Mouse (Mus musculus) retina, embryonic 14.5 days (tissue): ENCODE data around the gene Napb.
A peak's percentile ranks its signal among the peaks of the same experiment; 100 is the strongest.
"Not testable (repeated sequence)": the region's sequence is repeated elsewhere in the genome, so short reads cannot be mapped to it uniquely, and the experiment has no call there.

Experiments used
- DNase-seq: peaks from one replicate; pipeline ENCODE4 v3.0.0-alpha.2; 2015; ENCODE audit warnings: low spot score

The Napb gene

GRCm38 (mm10) chr2:148732327-148733000, at the start of gene Napb:
Gene Napb, minus strand, starts transcription at chr2:148732467.
- DNase-seq: peak; percentile 92

- no peak for DNase-seq
These were observed 49.4 kb upstream of the Napb start, which contains the start of gene 8030411F24Rik for GRCm38 (mm10) chr2:148781709-148782108. Gene 8030411F24Rik, plus strand, starts transcription at chr2:148782009.

- not testable (repeated sequence) for DNase-seq
These were observed 39.1 kb upstream of the Napb start, which contains the start of gene Cst11 for GRCm38 (mm10) chr2:148771397-148771796. Gene Cst11, minus strand, starts transcription at chr2:148771497.

GRCm38 (mm10) chr2:148763648-148764388, 31.6 kb upstream of the Napb start:
- no peak for DNase-seq

- DNase-seq: no peak
These were observed 22.1 kb upstream of the Napb start for GRCm38 (mm10) chr2:148754310-148754846.

- DNase-seq: peak; percentile 93
These were observed 19.9 kb upstream of the Napb start for GRCm38 (mm10) chr2:148751893-148752813.

GRCm38 (mm10) chr2:148750058-148750457, 17.8 kb upstream of the Napb start, which contains the start of gene Cstl1:
Gene Cstl1, plus strand, starts transcription at chr2:148750358.
- no peak for DNase-seq

GRCm38 (mm10) chr2:148743846-148744407, 11.7 kb upstream of the Napb start:
- DNase-seq: no peak

GRCm38 (mm10) chr2:148743001-148743400, 10.7 kb upstream of the Napb start:
- DNase-seq: no peak

GRCm38 (mm10) chr2:148731614-148732326, 497 bp downstream of the Napb start:
- DNase-seq: peak; percentile 37

GRCm38 (mm10) chr2:148719271-148719995, 12.8 kb downstream of the Napb start:
- no peak for DNase-seq

GRCm38 (mm10) chr2:148717072-148717471, 15.2 kb downstream of the Napb start:
- DNase-seq: no peak

GRCm38 (mm10) chr2:148712326-148712725, 19.9 kb downstream of the Napb start:
- no peak for DNase-seq

- DNase-seq: no peak
These were observed 25.1 kb downstream of the Napb start for GRCm38 (mm10) chr2:148707202-148707530.

GRCm38 (mm10) chr2:148706409-148707201, 25.7 kb downstream of the Napb start:
- DNase-seq: peak; percentile 75

GRCm38 (mm10) chr2:148698571-148698970, 33.7 kb downstream of the Napb start:
- no peak for DNase-seq

GRCm38 (mm10) chr2:148690781-148691180, 41.5 kb downstream of the Napb start:
- no peak for DNase-seq

- no peak for DNase-seq
These were observed 42.0 kb downstream of the Napb start for GRCm38 (mm10) chr2:148690291-148690690.

- DNase-seq: no peak
These were observed 42.7 kb downstream of the Napb start for GRCm38 (mm10) chr2:148689444-148690140.
